Mouse (Mus musculus): ENCODE measurements around the gene Rybp.

GRCm38 (mm10) chr6:100259607-100260006 lies 27.7 kb downstream of the Rybp start:
- TF ChIP-seq CTCF (IDR thresholded peaks at IDR 0.05; ENCODE audit: low read depth, low read length) (no peak), GATA1 (IDR thresholded peaks at IDR 0.05; ENCODE audit: borderline replicate concordance, low read length) (no peak), GATA2 (IDR thresholded peaks at IDR 0.05; ENCODE audit: borderline replicate concordance, low read depth, low read length) (no peak)

All from G1E (cell line).